Mouse (Mus musculus) kidney, adult 11 months (tissue): ENCODE measurements at regions not wholly inside any gene's neighbourhood (a gene's known extent, or its start where the extent isn't known, plus 50 kb on each side); places are given as distances from the start of the nearest gene placed in this dataset.
A peak's percentile ranks its signal among the peaks of the same experiment; 100 is the strongest.

Experiments
- DNase-seq: peaks from one replicate; pipeline ENCODE4 v3.0.0; 2022

DNA sequence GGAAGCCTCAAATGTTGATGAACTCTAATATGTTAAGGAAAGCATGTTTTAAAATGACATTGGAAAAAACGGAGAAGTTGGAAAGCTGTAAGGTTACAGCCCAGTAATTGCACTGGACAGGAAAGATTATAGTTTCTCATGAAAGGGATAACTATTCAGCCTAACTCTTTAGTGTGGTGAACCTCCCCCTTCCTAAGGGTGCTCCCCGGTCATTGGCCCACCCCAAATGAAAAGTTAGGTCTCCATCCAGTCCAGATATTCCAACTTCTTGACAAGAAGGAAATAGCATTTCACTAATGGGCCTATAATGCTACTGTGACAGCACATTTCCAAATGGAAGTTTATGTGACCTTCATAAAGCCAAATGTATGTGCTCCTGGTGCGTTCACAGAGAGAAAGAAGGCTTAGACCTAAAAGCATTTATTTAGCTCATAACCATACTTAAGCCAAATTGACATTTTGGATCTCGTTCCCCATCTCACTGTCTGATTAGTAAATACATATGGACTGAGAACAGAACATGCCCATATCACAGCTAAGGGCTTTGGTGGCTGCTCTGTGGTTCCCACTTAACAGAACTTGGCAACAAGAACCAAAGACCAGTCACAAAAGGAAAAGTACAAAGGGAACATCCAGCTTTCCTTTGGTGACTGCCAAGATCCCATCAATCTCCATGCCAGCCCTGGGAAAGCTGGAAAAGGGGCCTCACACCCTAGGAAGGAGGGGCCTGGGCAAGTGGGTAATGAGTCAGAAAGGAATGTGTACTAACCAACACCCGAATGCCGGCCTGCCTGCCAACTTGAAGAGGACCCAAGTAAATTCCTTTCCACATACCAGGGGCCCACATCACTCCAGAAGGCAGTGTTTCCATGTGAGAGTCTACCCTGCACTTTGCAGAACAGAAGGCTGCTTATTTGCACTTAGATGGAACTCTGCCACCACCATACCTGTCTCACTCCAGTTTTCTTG, 155.1 kb upstream of the Chst7 start:
- peak; percentile 90 for DNase-seq

DNA sequence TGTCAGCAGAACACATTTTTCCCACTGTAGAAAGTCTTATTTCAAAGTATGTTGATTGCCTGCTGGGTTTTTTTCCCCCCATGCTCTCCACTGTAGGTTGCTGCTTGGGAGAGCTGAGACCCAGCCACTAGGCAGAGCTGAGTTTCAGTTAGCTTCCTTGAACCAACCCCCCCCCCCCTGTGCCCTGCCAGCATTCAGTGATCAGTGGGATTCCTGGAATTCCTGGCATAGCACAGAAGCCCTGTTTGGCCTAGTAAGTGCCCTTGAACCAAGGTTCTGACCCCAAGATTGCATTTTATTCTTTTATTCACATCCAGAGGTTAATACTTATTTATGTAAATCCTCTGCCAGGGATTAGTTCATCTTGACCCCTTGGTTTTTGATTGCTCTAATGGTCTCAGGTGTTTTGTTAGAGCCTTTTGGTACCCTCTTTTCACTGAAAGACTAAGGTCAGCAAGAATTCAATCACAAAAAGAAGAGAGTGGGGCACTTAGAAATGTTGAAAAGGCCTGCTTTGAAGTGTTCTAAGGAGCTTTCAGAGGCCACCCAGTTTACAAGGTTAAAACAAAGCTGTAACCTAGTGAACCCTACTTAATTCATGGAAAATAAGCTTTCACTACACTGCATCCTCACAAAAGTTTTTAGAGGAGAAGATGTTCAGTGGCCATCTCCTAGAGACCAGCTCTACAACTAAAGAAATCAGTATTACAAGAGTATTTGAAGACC, 152.6 kb upstream of the Chst7 start:
- peak; percentile 37 for DNase-seq

DNA sequence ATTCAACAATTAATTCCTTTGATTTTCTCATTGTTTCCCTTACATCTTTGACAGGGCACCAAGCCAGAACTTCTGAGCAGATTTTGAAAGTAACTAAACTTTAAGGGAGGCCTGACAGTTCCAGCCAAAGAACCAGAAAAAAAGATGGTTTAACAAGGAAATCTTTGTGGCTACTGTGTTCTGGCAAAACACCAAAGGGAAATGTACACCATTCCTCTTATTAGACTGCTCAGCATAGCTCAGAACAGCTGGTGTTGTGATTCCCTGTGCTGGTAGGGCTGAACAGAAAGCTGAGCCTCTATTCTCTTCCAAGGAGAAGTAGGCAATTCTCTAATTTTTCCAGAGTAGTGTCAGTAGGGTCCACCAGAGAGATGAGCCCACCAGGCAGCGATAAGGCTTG, 142.4 kb upstream of the Chst7 start:
- DNase-seq: no peak

DNA sequence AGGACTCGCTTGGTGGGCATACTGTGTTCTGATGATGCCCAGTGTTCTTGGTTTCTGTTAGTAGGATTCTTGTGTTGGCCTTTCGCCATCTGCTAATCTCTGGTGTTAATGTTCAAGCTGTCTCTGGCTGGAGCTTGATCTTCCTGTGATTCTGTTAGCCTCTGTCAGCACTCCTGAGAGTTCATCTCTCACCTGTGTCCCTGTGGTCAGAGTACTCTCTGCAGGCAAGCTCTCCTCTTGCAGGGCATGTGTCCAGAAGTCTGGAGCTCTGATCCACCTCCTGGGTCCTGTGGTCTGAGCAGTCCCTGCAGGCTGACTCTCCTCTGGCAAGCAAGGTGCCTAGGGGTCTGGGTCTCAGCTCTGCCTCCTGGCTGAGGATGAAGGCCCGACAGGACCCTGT, 130.0 kb upstream of the Chst7 start:
- DNase-seq: peak; percentile 76

DNA sequence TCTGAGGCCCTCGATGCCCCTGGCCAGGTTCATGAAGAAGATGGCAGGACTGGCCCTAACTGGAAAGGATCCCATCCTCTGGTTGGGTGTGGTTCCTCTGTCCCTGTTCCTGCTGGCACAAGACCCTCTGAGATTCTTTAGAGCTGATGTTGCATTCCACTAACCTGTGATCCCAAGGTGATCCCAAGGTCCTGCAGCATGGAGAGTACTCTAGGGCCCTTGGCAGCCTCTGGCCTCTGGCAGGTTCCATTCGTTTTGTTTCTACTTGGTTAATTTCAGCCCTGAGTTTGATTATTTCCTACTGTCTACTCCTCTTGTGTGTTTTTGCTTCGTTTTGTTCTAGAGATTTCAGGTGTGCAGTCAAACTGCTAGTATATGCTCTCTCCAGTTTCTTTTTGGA, 129.5 kb upstream of the Chst7 start:
- peak; percentile 33 for DNase-seq

DNA sequence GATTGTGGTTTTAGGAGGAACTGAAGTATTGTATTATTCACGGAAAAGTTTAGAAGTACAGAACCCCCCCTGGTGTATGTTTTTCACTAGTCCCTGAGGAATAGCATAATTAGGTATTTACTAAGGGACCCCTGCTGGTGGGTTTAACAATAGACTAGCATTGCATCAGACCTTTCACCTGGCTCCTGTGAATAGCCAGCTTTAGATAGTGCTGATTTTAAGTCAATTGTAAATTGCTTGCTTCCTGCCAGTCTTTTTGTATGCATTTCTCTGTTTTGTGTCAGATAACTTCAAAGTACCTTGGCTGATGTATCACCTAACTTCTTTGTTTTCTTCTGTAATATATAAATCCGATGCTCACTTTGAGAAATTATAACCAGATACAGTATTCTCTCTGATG, 116.1 kb upstream of the Chst7 start:
- DNase-seq: no peak
